Comparison of ENCODE assay signal across 12 mouse cellular contexts in genomic region chr11:29679942-29680341, GRCm38 (mm10).
"Had no signal": no experiment of that assay in that cellular context is flagged by ENCODE, and none has a peak within 500 bp of the region (broad histone marks: within the 10 kb centered on the region; RNA-seq: fewer than 3 reads in every experiment).

No protein-coding gene starts in this region.

- H3K36me3 ChIP-seq: limb, embryonic 15.5 days; liver, embryonic 12.5 days; midbrain, embryonic 12.5 days; neural tube, embryonic 13.5 days had no signal

- H3K9me3 ChIP-seq: limb, embryonic 15.5 days; liver, embryonic 12.5 days; midbrain, embryonic 12.5 days; neural tube, embryonic 13.5 days had no signal

- H3K27ac ChIP-seq: limb, embryonic 15.5 days; liver, embryonic 12.5 days; macrophage; midbrain, embryonic 12.5 days; neural tube, embryonic 13.5 days had no signal

- DNase-seq: kidney, postnatal 25 days; layer of hippocampus, postnatal 36 days; lung, embryonic 14.5 days; lung, postnatal 10 days; right cerebral cortex, postnatal 25 days; thymus, postnatal 4 days had no signal

- H3K9ac ChIP-seq: limb, embryonic 15.5 days; liver, embryonic 12.5 days; lung, embryonic 14.5 days; midbrain, embryonic 12.5 days; neural tube, embryonic 13.5 days had no signal

- H3K4me3 ChIP-seq: limb, embryonic 15.5 days; liver, embryonic 12.5 days; midbrain, embryonic 12.5 days; neural tube, embryonic 13.5 days had no signal

- ATAC-seq: liver, embryonic 12.5 days; midbrain, embryonic 16.5 days had no signal

- H3K4me1 ChIP-seq: limb, embryonic 15.5 days; liver, embryonic 12.5 days; midbrain, embryonic 12.5 days; neural tube, embryonic 13.5 days had no signal
